Mouse (Mus musculus): ENCODE results near the gene Psrc1.

Gene Psrc1

GRCm38 (mm10) chr3:108424944-108425623, 41.4 kb downstream of the Psrc1 start:
- no peak for DNase-seq

- no peak for DNase-seq
Observed at GRCm38 (mm10) chr3:108425624-108426018, 42.0 kb downstream of the Psrc1 start.

- no peak for DNase-seq
Observed at GRCm38 (mm10) chr3:108432542-108433187, 49.0 kb downstream of the Psrc1 start.

- DNase-seq: no peak
Observed at GRCm38 (mm10) chr3:108433188-108433880, 49.7 kb downstream of the Psrc1 start.

GRCm38 (mm10) chr3:108433881-108434495, 50.3 kb downstream of the Psrc1 start:
- no peak for DNase-seq

- DNase-seq: no peak
Observed at GRCm38 (mm10) chr3:108435701-108436379, 52.2 kb downstream of the Psrc1 start.

GRCm38 (mm10) chr3:108436380-108436714, 52.7 kb downstream of the Psrc1 start:
- no peak for DNase-seq
